Mouse (Mus musculus) cerebellum, adult 2 months (tissue): ENCODE results near the gene Mrpl51.

ENCODE experiments used
- CTCF ChIP-seq: fragments of 200-500 bp; IDR thresholded peaks from 2 replicates; pipeline ENCODE4 v1.5.1; 2011; ENCODE audit warnings: low read depth, mild to moderate bottlenecking, control low read depth, low read length, moderate library complexity, borderline replicate concordance; ENCODE audit not compliant: insufficient read depth
- POLR2A ChIP-seq: fragments of 200-500 bp; IDR thresholded peaks from 2 replicates; pipeline ENCODE4 v1.6.1; 2011; ENCODE audit warnings: low read length, control low read depth, borderline replicate concordance; ENCODE audit not compliant: insufficient read depth

DNA sequence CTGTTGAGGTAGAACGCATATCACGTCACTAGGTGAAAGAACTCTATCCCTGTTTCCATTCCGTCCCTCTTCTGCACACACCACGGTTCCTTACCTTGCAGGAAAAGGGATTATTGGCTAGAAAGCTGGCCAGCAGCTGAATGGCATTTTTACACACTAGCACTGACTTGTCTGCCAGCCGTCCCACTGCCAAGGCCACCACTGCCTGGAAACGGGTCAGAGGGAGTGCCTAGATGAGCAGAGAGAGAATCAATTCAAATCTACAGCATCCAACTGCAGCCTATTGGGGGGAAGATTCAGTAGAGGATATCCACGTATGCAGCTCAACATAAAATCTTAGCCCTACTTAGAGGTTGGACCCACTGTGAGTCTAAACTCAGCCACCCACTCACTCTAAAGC, 12.0 kb upstream of the Mrpl51 start:
- TF ChIP-seq CTCF (no peak), POLR2A (no peak)
